Mouse (Mus musculus): ENCODE measurements at regions not wholly inside any gene's neighbourhood (a gene's known extent, or its start where the extent isn't known, plus 50 kb on each side); places are given as distances from the start of the nearest gene placed in this dataset.

- TF ChIP-seq EP300 (IDR thresholded peaks at IDR 0.05; ENCODE audit: low read depth) = no peak
- no peak for TF ChIP-seq CTCF (IDR thresholded peaks at IDR 0.05; ENCODE audit: low read depth)
These were observed 590.2 kb downstream of the Isl1 start for GRCm38 (mm10) chr13:115719276-115719675.
